Mouse (Mus musculus) bone marrow macrophage, adult 2 months (primary cell): ENCODE results near the gene Nbas. TPM values are rescaled to one million over a fixed set of nuclear protein-coding genes. Genes with fewer than 3 reads are reported as not detected.
A peak's percentile ranks its signal among the peaks of the same experiment; 100 is the strongest.

Experiments used
- H3K27ac ChIP-seq: 2 replicates; pipeline ENCODE4 v1.5.1; 2012; ENCODE audit warnings: low read depth, low read length; ENCODE audit not compliant: insufficient read depth
- H3K4me1 ChIP-seq: 2 replicates; pipeline ENCODE4 v1.6.1; 2012; ENCODE audit warnings: low read length; ENCODE audit not compliant: control insufficient read depth, insufficient read depth
- H3K4me3 ChIP-seq: 2 replicates; pipeline ENCODE4 v1.5.1; 2012; ENCODE audit warnings: mild to moderate bottlenecking, low read length, moderate library complexity; ENCODE audit not compliant: insufficient read depth
- CTCF ChIP-seq: IDR thresholded peaks from 2 replicates; pipeline ENCODE4 v1.5.1; 2012; ENCODE audit warnings: low read depth, mild to moderate bottlenecking, low read length, moderate library complexity
- POLR2A ChIP-seq: IDR thresholded peaks from 2 replicates; pipeline ENCODE4 v1.6.1; 2012; ENCODE audit warnings: mild to moderate bottlenecking, low read depth, low read length, borderline replicate concordance
- polyA plus RNA-seq: library from polyadenylated mRNA; stranded (reverse); fragments of >200 nt; gene quantifications from 2 replicates; pipeline ENCODE4 v1.2.4, GENCODE M21; 2012; ENCODE audit not compliant: missing spikeins, insufficient read depth, insufficient read length

Nbas gene
- polyA plus RNA-seq = 5.4 and 7.3 TPM in 2 replicates

GRCm38 (mm10) chr12:13268826-13269449 is at the start of gene Nbas:
Nbas (plus strand) TSS chr12:13269133.
- Histone ChIP-seq H3K27ac (no peak within 1 kb of the TSS), H3K4me1 (peaks cover 6% of the 10 kb centered on the region), H3K4me3 (peak within 1 kb of the TSS; percentile 96)
- TF ChIP-seq POLR2A = no peak
- TF ChIP-seq CTCF = no peak

DNA sequence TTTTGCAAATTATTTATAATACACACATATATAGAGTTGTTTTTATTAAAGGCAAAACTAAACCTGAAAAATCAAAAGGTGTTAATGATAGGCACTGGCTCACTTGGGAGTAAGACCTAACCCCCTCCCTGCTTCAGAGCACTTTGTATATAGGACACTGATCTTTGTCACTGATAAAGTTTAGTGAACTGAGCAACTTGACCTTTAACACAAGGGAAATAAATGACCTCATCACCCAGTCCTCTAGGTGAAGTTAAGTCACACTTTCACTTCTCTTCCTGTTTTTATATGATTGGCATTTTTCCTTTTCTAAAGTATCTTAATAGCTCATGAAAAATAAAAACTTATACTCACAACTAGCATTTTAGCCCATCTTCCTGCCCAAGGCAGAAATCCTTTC is 26.5 kb upstream of the Nbas start:
- Histone ChIP-seq H3K4me1 (peaks cover 1% of the 10 kb centered on the region; the same call in 1 of the 2 replicates), H3K27ac (no peak overlapping the region), H3K4me3 (no peak overlapping the region)
- no peak for TF ChIP-seq CTCF
- no peak for TF ChIP-seq POLR2A

GRCm38 (mm10) chr12:13248691-13249572 is 20.0 kb upstream of the Nbas start, which contains the start of gene Ddx1:
Ddx1 (minus strand) TSS chr12:13249213.
- Histone ChIP-seq H3K4me3 (peak within 1 kb of the TSS; percentile 95), H3K4me1 (peaks cover 5% of the 10 kb centered on the region; the same call in 1 of the 2 replicates), H3K27ac (peak within 1 kb of the TSS; percentile 35; the same call in 1 of the 2 replicates)
- TF ChIP-seq CTCF (no peak), POLR2A (no peak)

GRCm38 (mm10) chr12:13249573-13249919 is 19.4 kb upstream of the Nbas start:
- Histone ChIP-seq H3K4me1 (peaks cover 5% of the 10 kb centered on the region; the same call in 1 of the 2 replicates), H3K27ac (no peak overlapping the region), H3K4me3 (peak overlapping the region; percentile 95)
- TF ChIP-seq CTCF (no peak), POLR2A (no peak)

- TF ChIP-seq POLR2A (no peak), CTCF (no peak)
- H3K27ac ChIP-seq = no peak overlapping the region
- no peak overlapping the region for H3K4me3 ChIP-seq
- H3K4me1 ChIP-seq = peaks cover 4% of the 10 kb centered on the region; the same call in 1 of the 2 replicates
These were observed 13.9 kb upstream of the Nbas start for GRCm38 (mm10) chr12:13255068-13255467.

- Histone ChIP-seq H3K4me1 (peaks cover 4% of the 10 kb centered on the region; the same call in 1 of the 2 replicates), H3K4me3 (no peak overlapping the region), H3K27ac (no peak overlapping the region)
- TF ChIP-seq POLR2A (no peak), CTCF (no peak)
These were observed 13.2 kb upstream of the Nbas start for GRCm38 (mm10) chr12:13255701-13256100.

GRCm38 (mm10) chr12:13268412-13268811 is 521 bp upstream of the Nbas start:
- H3K4me3 ChIP-seq = peak overlapping the region; percentile 96
- H3K27ac ChIP-seq = no peak overlapping the region
- H3K4me1 ChIP-seq = peaks cover 6% of the 10 kb centered on the region
- TF ChIP-seq POLR2A (no peak), CTCF (no peak)

- Histone ChIP-seq H3K4me3 (peak overlapping the region; percentile 96), H3K27ac (no peak overlapping the region), H3K4me1 (peaks cover 6% of the 10 kb centered on the region)
- TF ChIP-seq POLR2A (no peak), CTCF (no peak)
These were observed 847 bp downstream of the Nbas start for GRCm38 (mm10) chr12:13269570-13270390.

DNA sequence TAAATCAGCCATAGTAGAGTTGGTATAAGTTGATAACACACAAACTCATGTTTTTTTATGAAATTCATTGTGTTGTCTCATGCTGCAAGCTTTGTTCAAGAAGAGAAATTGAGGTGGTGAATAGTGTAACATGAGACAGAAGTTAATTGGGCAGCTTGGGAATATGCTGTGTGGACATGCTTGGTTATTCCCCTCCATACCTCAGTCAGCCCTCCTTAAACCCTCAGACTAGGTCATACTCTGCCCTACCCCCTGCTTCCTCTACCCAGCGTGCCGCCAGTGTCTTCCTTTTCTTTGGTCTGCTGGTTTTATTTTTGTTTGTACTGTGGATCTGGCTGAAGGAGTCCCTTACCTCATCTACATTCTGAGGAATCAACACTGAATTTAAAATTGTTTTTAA is 22.5 kb downstream of the Nbas start:
- no peak overlapping the region for H3K4me3 ChIP-seq
- no peak for TF ChIP-seq CTCF
- TF ChIP-seq POLR2A = no peak
- no peak overlapping the region for H3K27ac ChIP-seq
- H3K4me1 ChIP-seq = peaks cover 5% of the 10 kb centered on the region
